Mouse (Mus musculus) urinary bladder, postnatal 14 days (tissue): ENCODE data around the gene Eps15l1.

ENCODE experiments used
- DNase-seq: peaks from one replicate; pipeline ENCODE4 v3.0.0; 2021; ENCODE audit warnings: low spot score

The Eps15l1 gene

GRCm38 (mm10) chr8:72319921-72320802 lies 101.1 kb downstream of the Eps15l1 start:
- DNase-seq = peak; percentile 26

- no peak for DNase-seq
These were observed 101.9 kb downstream of the Eps15l1 start for GRCm38 (mm10) chr8:72319397-72319796.

- DNase-seq = peak; percentile 97
These were observed 102.4 kb downstream of the Eps15l1 start, which contains the start of gene Klf2 for GRCm38 (mm10) chr8:72318801-72319322. TSS of gene Klf2 (plus strand) at chr8:72319033.

DNA sequence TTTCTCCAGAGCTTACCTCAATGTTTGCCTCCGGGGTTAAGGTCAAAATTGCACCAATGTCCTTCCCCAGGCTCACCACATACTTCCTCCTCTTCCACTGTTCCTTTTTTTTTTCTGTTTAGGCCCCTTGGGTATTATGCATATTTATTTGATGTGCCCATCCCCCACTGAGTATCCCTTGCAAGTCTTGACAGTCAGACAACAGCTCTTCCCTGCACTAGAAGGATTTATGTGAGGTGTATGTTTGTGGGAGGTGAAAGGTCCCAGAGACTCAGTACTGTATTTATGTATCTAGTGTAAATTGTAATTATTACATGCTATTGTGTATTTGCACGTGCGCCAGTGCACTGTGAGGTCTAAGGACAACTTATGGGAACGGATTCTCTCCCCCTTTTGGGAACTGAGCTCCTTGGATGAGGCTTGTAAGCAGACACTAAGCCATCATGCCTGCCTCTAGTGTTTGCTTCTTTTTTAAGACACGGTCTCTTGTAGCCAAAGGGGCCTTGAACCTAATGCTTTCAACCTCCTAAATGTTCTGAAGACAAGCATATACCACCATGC lies 103.4 kb downstream of the Eps15l1 start:
- DNase-seq = no peak

GRCm38 (mm10) chr8:72316053-72316695 lies 105.1 kb downstream of the Eps15l1 start:
- DNase-seq = no peak

- no peak for DNase-seq
These were observed 108.2 kb downstream of the Eps15l1 start for GRCm38 (mm10) chr8:72312926-72313518.

DNA sequence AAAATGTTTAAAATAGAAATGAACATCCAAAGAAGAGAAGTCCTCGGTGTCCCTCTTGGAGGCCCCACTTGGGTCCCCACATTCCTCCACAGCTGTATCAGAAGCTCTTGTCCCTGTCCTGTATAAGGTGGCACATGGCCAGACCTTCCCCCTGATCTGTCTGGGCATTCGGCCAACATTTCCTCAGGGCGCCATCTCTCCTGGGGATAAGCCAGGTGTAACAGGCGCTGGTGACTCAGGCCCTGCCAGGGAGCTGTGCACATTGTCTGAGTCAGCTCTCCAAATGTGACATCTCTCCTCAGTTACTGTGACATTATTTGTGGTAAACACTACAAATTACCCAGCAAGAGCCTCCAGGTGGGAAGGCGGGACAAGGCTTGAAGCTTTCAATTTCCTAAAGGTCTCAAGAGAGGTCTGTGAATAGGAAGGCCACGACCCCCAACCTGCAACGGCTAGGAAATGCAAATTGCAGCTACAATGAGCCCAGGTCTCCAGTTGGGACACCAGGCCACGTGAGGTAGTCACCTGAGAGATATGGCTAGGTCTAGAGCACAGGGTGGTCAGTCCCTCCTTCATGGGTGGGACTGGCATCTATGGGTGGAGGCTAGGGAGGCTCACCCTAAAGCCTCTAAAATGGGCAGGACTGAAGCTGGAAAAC lies 110.3 kb downstream of the Eps15l1 start:
- peak; percentile 66 for DNase-seq

DNA sequence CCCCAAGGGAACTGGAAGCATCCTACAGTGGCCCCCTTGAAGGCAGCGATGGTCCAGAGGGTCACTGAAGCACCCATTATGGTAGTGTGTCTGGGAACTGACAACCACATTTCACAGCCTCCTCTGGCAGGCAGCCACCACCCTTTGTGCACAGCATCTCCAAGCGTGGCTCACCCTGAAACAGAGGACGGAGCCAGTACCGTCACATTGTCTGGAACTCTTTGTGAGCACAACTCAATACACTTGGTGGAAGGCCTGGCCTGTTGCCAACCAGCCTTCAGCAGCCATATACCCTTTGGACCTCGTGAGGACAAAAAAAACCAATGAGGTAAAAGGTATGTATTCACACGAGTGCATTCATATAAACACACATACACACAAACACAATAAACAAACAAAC lies 113.0 kb downstream of the Eps15l1 start:
- peak; percentile 30 for DNase-seq

- DNase-seq = peak; percentile 25
These were observed 114.3 kb downstream of the Eps15l1 start for GRCm38 (mm10) chr8:72306913-72307312.

DNA sequence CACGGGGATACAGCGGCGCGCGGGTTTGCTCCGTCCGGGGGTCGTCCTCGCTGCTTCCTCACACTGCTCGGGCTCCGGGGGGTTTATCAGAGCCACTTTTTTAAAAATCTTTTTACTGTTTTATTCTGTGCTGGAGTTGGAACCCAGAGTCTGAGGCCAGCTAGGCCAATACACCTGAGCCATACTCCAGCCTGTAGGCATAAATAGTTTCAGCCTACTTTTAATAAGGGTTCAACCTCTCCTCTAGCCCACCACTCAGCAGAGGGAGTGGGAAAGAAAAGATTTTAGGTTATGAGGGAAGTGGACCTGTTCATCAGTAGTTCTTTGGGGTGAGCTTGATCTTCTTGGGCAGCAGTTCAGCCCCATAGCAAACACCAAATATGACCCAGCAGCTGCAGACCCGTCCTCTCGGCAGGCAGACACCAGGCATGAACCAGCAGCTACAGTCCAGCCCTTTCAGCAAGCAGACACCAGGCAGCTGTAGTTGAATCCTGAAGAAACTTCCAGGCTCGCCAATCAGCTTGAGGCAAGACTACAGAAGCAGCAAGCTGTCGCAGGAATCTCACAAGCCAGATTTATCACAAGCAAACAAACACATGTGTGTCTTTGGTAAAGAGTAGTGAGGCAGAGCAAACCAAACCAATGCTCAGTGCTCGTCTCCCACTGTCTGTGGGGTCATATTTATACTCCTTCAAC lies 115.9 kb downstream of the Eps15l1 start, which contains the start of gene Gm10282:
Gene Gm10282, minus strand, starts transcription at position 51 of the 696 bp plus-strand sequence.
- DNase-seq = no peak

GRCm38 (mm10) chr8:72303633-72304032 lies 117.6 kb downstream of the Eps15l1 start:
- DNase-seq = peak; percentile 70

DNA sequence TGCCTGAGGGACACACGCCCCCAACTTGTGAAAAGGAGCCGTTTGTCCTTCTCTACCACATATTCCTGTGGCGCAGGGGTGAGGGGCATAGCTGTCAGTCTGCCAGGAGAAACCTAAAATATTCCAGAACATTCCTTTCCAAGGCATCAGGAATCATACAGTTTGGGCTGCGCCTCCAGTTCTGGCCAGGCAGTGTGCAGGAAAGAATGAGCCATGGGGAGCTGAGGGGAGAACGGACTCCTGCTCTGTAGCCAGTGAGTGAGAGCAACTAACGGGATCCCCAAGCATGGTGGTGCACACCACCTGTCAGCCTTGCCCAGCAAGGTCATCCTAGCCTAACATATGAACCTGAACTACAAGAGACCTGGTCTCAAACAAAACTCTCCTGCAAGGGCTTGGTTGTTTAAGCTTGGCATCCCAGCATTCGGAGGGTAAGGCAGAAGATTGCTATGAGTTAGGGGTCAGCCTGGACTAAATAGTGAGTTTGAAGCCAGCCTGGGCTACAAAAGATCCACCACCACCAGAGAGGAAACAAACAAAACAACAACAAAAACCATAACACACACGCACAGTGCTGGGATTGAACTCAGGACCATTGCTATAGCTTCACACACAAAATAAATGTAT lies 118.2 kb downstream of the Eps15l1 start:
- DNase-seq = peak; percentile 24

DNA sequence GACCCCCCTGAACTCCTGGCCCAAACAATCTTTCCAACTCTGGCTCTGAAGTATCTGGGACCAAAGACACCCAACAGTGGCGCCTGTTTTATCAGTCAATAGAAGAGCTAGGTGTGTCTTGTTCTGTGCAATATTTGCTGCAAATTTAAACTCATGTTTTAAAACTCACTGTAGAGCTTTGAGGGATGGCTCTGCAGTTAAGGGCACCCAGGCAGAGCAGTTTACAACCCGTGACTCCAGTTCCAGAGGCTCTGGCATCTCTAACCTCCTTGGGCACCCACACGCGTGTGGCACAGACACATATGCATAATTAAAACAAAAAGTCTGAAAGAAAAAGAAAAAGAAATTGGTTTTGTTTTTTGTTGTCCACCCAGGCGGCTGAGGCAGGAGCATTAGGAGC lies 119.8 kb downstream of the Eps15l1 start:
- DNase-seq = no peak

GRCm38 (mm10) chr8:72300654-72301400 lies 120.4 kb downstream of the Eps15l1 start:
- no peak for DNase-seq

- DNase-seq = no peak
These were observed 122.3 kb downstream of the Eps15l1 start for GRCm38 (mm10) chr8:72298928-72299327.

- DNase-seq = no peak
These were observed 124.7 kb downstream of the Eps15l1 start for GRCm38 (mm10) chr8:72296561-72296960.

DNA sequence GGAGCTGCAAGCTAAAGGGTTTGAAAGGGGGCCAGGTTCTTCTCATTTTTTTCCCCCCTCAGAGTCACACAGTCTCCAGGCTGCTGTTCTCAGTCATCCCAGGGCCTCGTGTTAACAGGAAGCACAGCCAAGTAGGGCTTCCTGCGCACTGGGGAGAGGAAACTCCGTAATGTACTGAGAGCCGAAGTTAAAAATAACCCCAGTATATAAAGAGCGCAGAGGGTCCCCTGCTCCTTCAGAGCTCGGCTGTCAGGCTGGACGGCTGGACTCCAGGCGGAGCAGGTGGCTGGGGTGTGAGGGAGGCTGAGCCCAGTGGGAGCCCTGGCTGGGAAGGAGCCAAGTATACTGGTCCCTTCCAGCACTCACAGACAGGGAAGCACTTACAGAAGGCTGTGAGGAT lies 125.6 kb downstream of the Eps15l1 start:
- DNase-seq = peak; percentile 70

DNA sequence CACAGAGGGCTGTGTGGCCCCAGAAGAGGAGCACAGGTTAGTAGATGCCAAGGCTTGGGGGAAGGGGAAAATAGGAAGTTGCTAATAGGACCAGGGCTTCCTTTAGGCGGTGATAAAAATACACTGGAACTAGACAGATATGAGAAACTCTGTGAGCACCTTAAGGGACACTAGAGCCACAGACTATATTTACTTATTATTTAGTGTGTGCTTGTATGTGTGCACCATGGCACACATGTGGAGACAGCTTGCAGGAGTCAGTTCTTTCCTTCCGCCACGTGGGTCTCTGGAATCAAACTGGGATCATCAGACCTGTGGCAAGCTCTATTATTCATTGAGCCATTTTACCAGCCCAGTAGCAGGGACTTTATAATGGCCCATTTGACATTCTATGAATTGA lies 126.1 kb downstream of the Eps15l1 start:
- no peak for DNase-seq

DNA sequence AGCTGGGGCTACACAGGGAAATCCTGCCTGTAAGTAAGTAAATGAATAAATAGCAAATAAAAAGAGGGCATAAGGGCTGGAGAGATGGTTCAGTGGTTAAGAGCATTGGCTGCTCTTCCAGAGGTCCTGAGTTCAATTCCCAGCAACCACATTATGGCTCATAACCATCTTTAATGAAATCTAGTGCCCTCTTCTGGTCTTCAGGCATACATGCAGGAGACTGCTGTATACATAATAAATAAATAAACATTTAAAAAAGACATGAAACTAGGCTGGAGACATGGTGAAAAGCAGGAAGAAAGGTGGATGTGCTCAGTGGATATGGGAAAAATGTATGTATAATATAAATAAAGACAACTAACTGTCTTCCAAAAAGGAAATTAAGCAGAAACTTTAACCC lies 128.0 kb downstream of the Eps15l1 start:
- DNase-seq = no peak

DNA sequence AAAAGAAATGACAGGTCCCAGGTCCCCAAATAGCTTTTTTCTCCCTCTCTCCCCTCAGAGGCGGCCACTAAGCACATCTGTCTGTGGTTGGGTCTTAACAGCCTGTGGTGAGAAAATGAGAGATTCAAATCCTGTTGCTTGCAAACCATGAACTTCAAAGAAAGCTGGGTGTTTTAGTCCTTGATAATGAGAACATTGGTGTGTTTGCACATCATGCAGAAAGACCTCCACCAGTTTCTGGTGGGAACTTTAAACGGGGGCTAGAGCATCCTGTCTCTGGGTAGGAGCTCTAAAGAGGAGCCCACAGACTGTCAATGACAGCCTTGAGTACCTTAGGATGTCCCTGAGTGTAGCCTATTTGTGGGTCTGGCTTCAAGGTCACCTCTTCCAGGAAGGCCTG lies 130.2 kb downstream of the Eps15l1 start:
- DNase-seq = no peak
